Mouse (Mus musculus): Measurements from ENCODE around the gene Doc2a. TPM values are rescaled to one million over a fixed set of nuclear protein-coding genes. Genes with fewer than 3 reads are reported as not detected.

The Doc2a gene
- polyA plus RNA-seq (2015; fragmentation: Nextera tagmentation; extraction: Ambion mirVana): 0.20 and 0.33 TPM in 2 replicates

- WGBS: 28% methylated on average over 4 of the region's 4 CpGs
- TF ChIP-seq CTCF (IDR thresholded peaks at IDR 0.05): no peak
- no peak for TF ChIP-seq EP300 (IDR thresholded peaks at IDR 0.05)
- Histone ChIP-seq H3K9ac (replicated peaks; ENCODE audit: low read depth) (no peak within 1 kb of the TSS), H3K4me2 (replicated peaks; ENCODE audit: low read depth, low read length) (peak within 1 kb of the TSS; percentile 95), H3K27me3 (replicated peaks; ENCODE audit: insufficient read depth, low read length) (0 out of 2 replicates have a peak, but pooled peaks cover 22% of the 10 kb centered on the region), H3K4me3 (ENCODE audit: low read depth, low read length) (peak within 1 kb of the TSS; percentile 46), H3K27ac (ENCODE audit: low read length) (no peak within 1 kb of the TSS), H3K36me3 (ENCODE audit: insufficient read depth, low read length) (no peaks in the 10 kb centered on the region), H3K9me3 (ENCODE audit: low read length) (no peaks in the 10 kb centered on the region), H3K4me1 (ENCODE audit: insufficient read depth, low read depth, low read length) (no peaks in the 10 kb centered on the region)
- DNase-seq (ENCODE audit: low spot score): no peak
- no peak for ATAC-seq
Measured at GRCm38 (mm10) chr7:126847116-126847420, at the start of gene Doc2a. Gene Doc2a, plus strand, starts transcription at chr7:126847416.

DNA sequence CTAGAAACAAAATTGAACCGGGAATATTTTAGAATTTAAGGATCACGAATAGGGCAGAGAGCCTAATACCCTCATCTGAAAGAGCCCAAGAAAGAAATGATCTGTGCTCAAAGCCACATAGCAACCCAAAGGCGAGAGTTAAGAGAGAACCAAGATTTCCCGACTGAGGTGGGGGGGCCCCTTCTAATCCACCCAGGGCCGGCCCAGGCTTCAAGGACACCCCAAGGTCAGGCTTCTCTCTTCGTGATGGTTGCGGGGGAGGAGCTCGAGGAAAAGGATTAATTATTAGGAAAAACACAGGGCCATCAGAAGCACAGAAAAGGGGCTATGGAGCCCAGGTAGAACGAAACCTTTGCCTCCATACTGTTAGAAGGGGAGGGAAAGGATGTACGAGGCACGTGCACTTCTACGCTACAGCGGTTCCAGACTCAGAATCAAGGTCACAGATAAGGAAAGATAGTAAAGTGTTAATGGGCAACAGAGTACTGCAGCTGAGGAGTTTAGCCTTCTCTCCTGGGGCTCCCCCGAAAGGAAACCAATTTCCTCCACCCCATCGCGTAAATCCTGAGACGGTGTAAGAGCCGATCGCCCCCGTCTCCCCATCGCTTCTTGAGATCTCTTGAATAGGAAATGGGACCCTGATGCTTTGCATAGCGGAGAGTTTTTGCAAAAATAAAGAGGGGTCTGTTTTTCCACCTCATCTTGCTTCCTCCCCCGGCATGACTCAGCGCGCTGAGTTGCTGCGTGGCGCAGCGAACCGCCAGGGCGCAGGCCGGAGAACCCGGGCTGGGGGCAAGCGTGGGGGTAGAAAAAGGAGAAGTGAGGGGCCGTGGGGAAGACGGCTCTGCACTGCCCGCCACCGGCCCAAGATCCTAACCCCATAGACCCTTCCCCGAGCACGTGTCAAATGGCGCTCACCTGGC is 48.8 kb upstream of the Doc2a start:
- WGBS: under 1% methylated on average over 40 of the region's 40 CpGs
- Histone ChIP-seq H3K27ac (ENCODE audit: low read length) (peak overlapping the region; percentile 90), H3K9ac (replicated peaks; ENCODE audit: low read depth) (peak overlapping the region; percentile 71), H3K36me3 (ENCODE audit: insufficient read depth, low read length) (peaks cover 19% of the 10 kb centered on the region; the same call in 1 of the 2 replicates), H3K9me3 (ENCODE audit: low read length) (no peaks in the 10 kb centered on the region), H3K27me3 (replicated peaks; ENCODE audit: insufficient read depth, low read length) (no peaks in the 10 kb centered on the region), H3K4me1 (ENCODE audit: insufficient read depth, low read depth, low read length) (peaks cover 12% of the 10 kb centered on the region; the same call in 1 of the 2 replicates), H3K4me2 (replicated peaks; ENCODE audit: low read depth, low read length) (peak overlapping the region; percentile 77), H3K4me3 (ENCODE audit: low read depth, low read length) (peak overlapping the region; percentile 76)
- DNase-seq (ENCODE audit: low spot score) (no peak), ATAC-seq (peak; percentile 9)
- no peak for TF ChIP-seq CTCF (IDR thresholded peaks at IDR 0.05)
- TF ChIP-seq EP300 (IDR thresholded peaks at IDR 0.05): no peak

DNA sequence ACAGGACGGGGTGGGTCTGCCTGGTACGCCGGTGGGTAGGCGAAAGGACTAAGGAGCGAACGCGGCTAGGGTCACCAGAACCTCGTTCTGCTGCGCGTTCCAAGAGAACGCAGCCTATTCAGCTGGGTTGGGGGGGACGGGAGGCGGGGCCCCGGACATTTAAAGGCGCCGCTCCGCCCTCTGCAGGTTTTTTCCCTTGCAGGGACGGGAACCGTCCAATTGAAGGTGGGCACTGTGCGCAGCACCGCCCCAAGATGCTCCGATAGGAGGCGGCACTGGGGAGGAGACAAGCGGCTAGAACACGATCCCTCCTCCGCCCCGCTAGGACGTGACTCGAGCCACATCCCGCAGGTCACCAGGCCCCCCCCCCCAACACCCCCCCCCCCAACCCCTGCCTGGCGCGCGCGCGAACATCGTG is 48.2 kb upstream of the Doc2a start:
- Histone ChIP-seq H3K9ac (replicated peaks; ENCODE audit: low read depth) (peak overlapping the region; percentile 71), H3K36me3 (ENCODE audit: insufficient read depth, low read length) (peaks cover 19% of the 10 kb centered on the region; the same call in 1 of the 2 replicates), H3K4me2 (replicated peaks; ENCODE audit: low read depth, low read length) (peak overlapping the region; percentile 77), H3K27me3 (replicated peaks; ENCODE audit: insufficient read depth, low read length) (no peaks in the 10 kb centered on the region), H3K4me1 (ENCODE audit: insufficient read depth, low read depth, low read length) (peaks cover 10% of the 10 kb centered on the region; the same call in 1 of the 2 replicates), H3K27ac (ENCODE audit: low read length) (peak overlapping the region; percentile 98), H3K4me3 (ENCODE audit: low read depth, low read length) (peak overlapping the region; percentile 76), H3K9me3 (ENCODE audit: low read length) (no peaks in the 10 kb centered on the region)
- ATAC-seq (peak; percentile 97), DNase-seq (ENCODE audit: low spot score) (peak; percentile 99)
- WGBS: under 1% methylated on average over 25 of the region's 36 CpGs
- TF ChIP-seq CTCF (IDR thresholded peaks at IDR 0.05): peak; percentile 49; the same call in 1 of the 2 replicates
- TF ChIP-seq EP300 (IDR thresholded peaks at IDR 0.05): no peak

- peak; percentile 89 for ATAC-seq
Measured at GRCm38 (mm10) chr7:126799468-126800268, 47.5 kb upstream of the Doc2a start.

DNA sequence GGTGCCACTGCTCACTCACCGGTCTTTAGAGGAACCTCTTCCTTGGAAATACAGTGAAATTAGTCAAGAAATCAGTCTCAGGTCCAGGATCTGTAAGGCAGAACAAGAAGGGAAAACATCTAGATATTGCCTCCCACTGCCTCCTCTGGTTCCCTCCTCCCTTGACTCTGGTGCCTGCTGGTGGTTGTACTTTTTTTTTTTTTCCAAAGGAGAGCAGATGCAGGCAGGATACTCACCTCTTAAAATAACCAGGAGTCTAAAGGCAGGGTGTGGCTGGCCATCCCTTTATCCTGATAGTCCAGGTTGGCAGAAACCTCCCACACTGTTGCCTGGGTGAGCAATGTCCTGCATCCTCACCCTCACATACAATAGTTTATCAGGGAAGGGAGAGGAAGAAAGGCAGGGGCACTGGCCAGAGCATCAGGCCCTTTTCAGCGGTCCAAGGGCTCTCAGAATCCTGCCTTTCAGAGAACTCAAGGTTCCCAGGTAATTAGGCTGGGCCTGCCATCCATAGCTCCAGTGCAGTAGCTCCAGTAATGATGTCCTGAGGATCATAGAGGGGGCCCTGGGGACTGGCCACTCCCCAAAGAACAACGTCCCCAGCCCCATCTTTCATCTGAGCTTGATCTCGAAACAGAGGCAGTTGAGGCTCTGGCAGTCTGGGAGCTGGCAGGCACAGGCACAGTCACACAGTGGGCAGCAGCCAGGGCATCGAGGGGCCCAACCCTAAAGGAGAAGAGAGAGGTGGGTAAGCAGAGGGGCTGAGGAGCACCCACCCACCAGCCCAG is 46.8 kb upstream of the Doc2a start:
- TF ChIP-seq CTCF (IDR thresholded peaks at IDR 0.05): peak; percentile 20; the same call in 1 of the 2 replicates
- no peak for TF ChIP-seq EP300 (IDR thresholded peaks at IDR 0.05)
- Histone ChIP-seq H3K9me3 (ENCODE audit: low read length) (no peaks in the 10 kb centered on the region), H3K4me2 (replicated peaks; ENCODE audit: low read depth, low read length) (peak overlapping the region; percentile 77), H3K36me3 (ENCODE audit: insufficient read depth, low read length) (peaks cover 17% of the 10 kb centered on the region; the same call in 1 of the 2 replicates), H3K4me1 (ENCODE audit: insufficient read depth, low read depth, low read length) (peaks cover 10% of the 10 kb centered on the region; the same call in 1 of the 2 replicates), H3K27me3 (replicated peaks; ENCODE audit: insufficient read depth, low read length) (no peaks in the 10 kb centered on the region), H3K9ac (replicated peaks; ENCODE audit: low read depth) (peak overlapping the region; percentile 71), H3K27ac (ENCODE audit: low read length) (peak overlapping the region; percentile 98), H3K4me3 (ENCODE audit: low read depth, low read length) (peak overlapping the region; percentile 76; the same call in 1 of the 2 replicates)
- whole genome bisulfite sequencing: 58% methylated on average over 5 of the region's 5 CpGs
- ATAC-seq (no peak), DNase-seq (ENCODE audit: low spot score) (peak; percentile 56)

More at GRCm38 (mm10) chr7:126799468-126800268, 47.5 kb upstream of the Doc2a start:
- peaks cover 10% of the 10 kb centered on the region; the same call in 1 of the 2 replicates for H3K4me1 ChIP-seq (ENCODE audit: insufficient read depth, low read depth, low read length)
- H3K27ac ChIP-seq (ENCODE audit: low read length): peak overlapping the region; percentile 98
- 1% methylated on average over 38 of the region's 38 CpGs for WGBS
- H3K27me3 ChIP-seq (replicated peaks; ENCODE audit: insufficient read depth, low read length): no peaks in the 10 kb centered on the region
- H3K36me3 ChIP-seq (ENCODE audit: insufficient read depth, low read length): peaks cover 19% of the 10 kb centered on the region; the same call in 1 of the 2 replicates
- H3K4me3 ChIP-seq (ENCODE audit: low read depth, low read length): peak overlapping the region; percentile 76
- H3K4me2 ChIP-seq (replicated peaks; ENCODE audit: low read depth, low read length): peak overlapping the region; percentile 77
- peak overlapping the region; percentile 71 for H3K9ac ChIP-seq (replicated peaks; ENCODE audit: low read depth)
- H3K9me3 ChIP-seq (ENCODE audit: low read length): no peaks in the 10 kb centered on the region
- TF ChIP-seq EP300 (IDR thresholded peaks at IDR 0.05) (no peak), CTCF (IDR thresholded peaks at IDR 0.05) (peak; percentile 41; the same call in 1 of the 2 replicates)
- no peak for DNase-seq (ENCODE audit: low spot score)
